Mouse (Mus musculus): ENCODE measurements around the gene Kcmf1. TPM values are rescaled to one million over a fixed set of nuclear protein-coding genes. Genes with fewer than 3 reads are reported as not detected.
A peak's percentile ranks its signal among the peaks of the same experiment; 100 is the strongest.

The Kcmf1 gene
- polyA plus RNA-seq, 1 experiment, result 110 TPM

GRCm38 (mm10) chr6:72840867-72841780 is 58.7 kb downstream of the Kcmf1 start:
- H3ac ChIP-seq (ENCODE audit: control insufficient read depth, insufficient read length), result no peak overlapping the region
- H3K4me3 ChIP-seq, result no peak overlapping the region
- TF ChIP-seq MYOD1 (IDR thresholded peaks at IDR 0.05; ENCODE audit: control insufficient read depth in 1 of 3, insufficient read length in 2 of 3, low read depth in 2 of 3), result no peak
- TF ChIP-seq POLR2AphosphoS2 (IDR thresholded peaks at IDR 0.05; ENCODE audit: insufficient read length, low read depth), result no peak
- no peak for TF ChIP-seq TCF3 (IDR thresholded peaks at IDR 0.05; ENCODE audit: insufficient read length, low read depth)
- no peak for TF ChIP-seq TCF12 (IDR thresholded peaks at IDR 0.05; ENCODE audit: insufficient read depth, poor library complexity, severe bottlenecking)
- no peak for TF ChIP-seq REST (IDR thresholded peaks at IDR 0.05; ENCODE audit: insufficient read depth, insufficient read length)
- TF ChIP-seq SRF (IDR thresholded peaks at IDR 0.05; ENCODE audit: control insufficient read depth, insufficient read length, low read depth), result no peak
- no peak for TF ChIP-seq POLR2A (IDR thresholded peaks at IDR 0.05; ENCODE audit: insufficient read length, low read depth)
- no peak for TF ChIP-seq MYOG (IDR thresholded peaks at IDR 0.05; ENCODE audit: control insufficient read depth in 1 of 3, insufficient read depth in 1 of 3, insufficient read length in 2 of 3, low read depth in 2 of 3)
- TF ChIP-seq CEBPB (IDR thresholded peaks at IDR 0.05; ENCODE audit: insufficient read depth, poor library complexity, severe bottlenecking), result no peak
- TF ChIP-seq E2F4 (IDR thresholded peaks at IDR 0.05; ENCODE audit: insufficient read depth), result no peak
- TF ChIP-seq MAX (IDR thresholded peaks at IDR 0.05; ENCODE audit: low read depth), result no peak
- TF ChIP-seq USF1 (IDR thresholded peaks at IDR 0.05; ENCODE audit: low read depth), result no peak
- H3K4me2 ChIP-seq (ENCODE audit: low read depth), result no peak overlapping the region
- H3K36me3 ChIP-seq (ENCODE audit: control insufficient read depth, insufficient read depth), result peaks cover 41% of the 10 kb centered on the region
- H3K79me2 ChIP-seq (ENCODE audit: control insufficient read depth, insufficient read depth), result no peaks in the 10 kb centered on the region
- no peaks in the 10 kb centered on the region for H3K27me3 ChIP-seq (ENCODE audit: control insufficient read depth, insufficient read depth, insufficient read length)

GRCm38 (mm10) chr6:72837756-72838155 is 62.0 kb downstream of the Kcmf1 start:
- Histone ChIP-seq H3K4me3 (no peak overlapping the region), H3ac (ENCODE audit: control insufficient read depth, insufficient read length) (no peak overlapping the region), H3K36me3 (ENCODE audit: control insufficient read depth, insufficient read depth) (peaks cover 20% of the 10 kb centered on the region), H3K27me3 (ENCODE audit: control insufficient read depth, insufficient read depth, insufficient read length) (no peaks in the 10 kb centered on the region), H3K4me2 (ENCODE audit: low read depth) (no peak overlapping the region), H3K79me2 (ENCODE audit: control insufficient read depth, insufficient read depth) (no peaks in the 10 kb centered on the region)
- TF ChIP-seq TCF12 (IDR thresholded peaks at IDR 0.05; ENCODE audit: insufficient read depth, poor library complexity, severe bottlenecking) (no peak), SRF (IDR thresholded peaks at IDR 0.05; ENCODE audit: control insufficient read depth, insufficient read length, low read depth) (no peak), MAX (IDR thresholded peaks at IDR 0.05; ENCODE audit: low read depth) (no peak), MYOG (IDR thresholded peaks at IDR 0.05; ENCODE audit: control insufficient read depth in 1 of 3, insufficient read depth in 1 of 3, insufficient read length in 2 of 3, low read depth in 2 of 3) (no peak), E2F4 (IDR thresholded peaks at IDR 0.05; ENCODE audit: insufficient read depth) (no peak), TCF3 (IDR thresholded peaks at IDR 0.05; ENCODE audit: insufficient read length, low read depth) (no peak), REST (IDR thresholded peaks at IDR 0.05; ENCODE audit: insufficient read depth, insufficient read length) (no peak), POLR2AphosphoS2 (IDR thresholded peaks at IDR 0.05; ENCODE audit: insufficient read length, low read depth) (no peak), MYOD1 (IDR thresholded peaks at IDR 0.05; ENCODE audit: control insufficient read depth in 1 of 3, insufficient read length in 2 of 3, low read depth in 2 of 3) (no peak), POLR2A (IDR thresholded peaks at IDR 0.05; ENCODE audit: insufficient read length, low read depth) (no peak), USF1 (IDR thresholded peaks at IDR 0.05; ENCODE audit: low read depth) (no peak), CEBPB (IDR thresholded peaks at IDR 0.05; ENCODE audit: insufficient read depth, poor library complexity, severe bottlenecking) (no peak)

GRCm38 (mm10) chr6:72834518-72834917 is 65.3 kb downstream of the Kcmf1 start:
- peak; percentile 35 to 85 (median 81) for TF ChIP-seq MYOD1 (IDR thresholded peaks at IDR 0.05; ENCODE audit: control insufficient read depth in 1 of 3, insufficient read length in 2 of 3, low read depth in 2 of 3)
- TF ChIP-seq TCF12 (IDR thresholded peaks at IDR 0.05; ENCODE audit: insufficient read depth, poor library complexity, severe bottlenecking), result no peak
- Histone ChIP-seq H3K36me3 (ENCODE audit: control insufficient read depth, insufficient read depth) (peaks cover 6% of the 10 kb centered on the region), H3K4me2 (ENCODE audit: low read depth) (no peak overlapping the region), H3K79me2 (ENCODE audit: control insufficient read depth, insufficient read depth) (no peaks in the 10 kb centered on the region), H3K4me3 (no peak overlapping the region), H3K27me3 (ENCODE audit: control insufficient read depth, insufficient read depth, insufficient read length) (no peaks in the 10 kb centered on the region), H3ac (ENCODE audit: control insufficient read depth, insufficient read length) (no peak overlapping the region)

DNA sequence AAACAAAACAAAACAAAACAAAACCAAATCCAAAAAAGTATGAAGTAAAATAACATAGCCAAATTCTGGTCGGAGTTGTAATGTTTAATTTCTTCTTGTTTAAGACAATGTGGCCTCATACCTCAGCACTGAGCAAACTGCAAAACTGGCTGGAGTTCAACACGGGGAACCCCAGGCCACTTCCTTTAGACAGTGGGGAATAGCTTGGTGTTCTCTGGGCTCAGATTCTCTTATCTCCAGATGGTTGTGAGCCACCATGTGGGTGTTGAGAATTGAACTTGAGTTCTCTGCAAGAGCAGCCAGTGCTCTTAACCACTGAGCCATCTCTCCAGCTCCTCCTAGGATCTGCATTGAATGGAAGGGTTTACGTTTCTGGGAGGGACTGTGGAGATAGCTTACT is 67.9 kb downstream of the Kcmf1 start:
- H3K27me3 ChIP-seq (ENCODE audit: control insufficient read depth, insufficient read depth, insufficient read length), result no peaks in the 10 kb centered on the region
- H3ac ChIP-seq (ENCODE audit: control insufficient read depth, insufficient read length), result no peak overlapping the region
- H3K4me3 ChIP-seq, result no peak overlapping the region
- H3K36me3 ChIP-seq (ENCODE audit: control insufficient read depth, insufficient read depth), result no peaks in the 10 kb centered on the region
- no peak overlapping the region for H3K4me2 ChIP-seq (ENCODE audit: low read depth)
- TF ChIP-seq REST (IDR thresholded peaks at IDR 0.05; ENCODE audit: insufficient read depth, insufficient read length) (no peak), MYOD1 (IDR thresholded peaks at IDR 0.05; ENCODE audit: control insufficient read depth in 1 of 3, insufficient read length in 2 of 3, low read depth in 2 of 3) (no peak)
- H3K79me2 ChIP-seq (ENCODE audit: control insufficient read depth, insufficient read depth), result no peaks in the 10 kb centered on the region

DNA sequence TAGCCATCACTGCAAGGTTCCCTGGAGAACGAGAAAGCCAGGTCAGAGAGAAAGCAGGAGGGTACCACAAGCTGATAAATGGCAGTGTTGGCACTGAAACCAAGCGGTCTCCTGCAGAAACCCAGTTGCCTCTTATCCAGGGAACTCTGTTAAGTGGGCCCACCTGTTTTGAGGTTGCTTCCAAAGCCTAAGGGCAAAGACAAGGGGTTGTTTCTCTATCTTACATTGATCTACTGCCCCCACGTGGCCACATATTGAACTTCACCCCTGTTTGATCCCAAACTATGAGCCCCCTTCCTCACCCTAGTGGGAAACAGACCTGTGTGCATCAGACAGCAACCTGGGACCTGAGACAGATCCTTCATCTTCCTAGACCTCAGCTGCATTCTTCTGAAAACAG is 68.5 kb downstream of the Kcmf1 start:
- no peak overlapping the region for H3ac ChIP-seq (ENCODE audit: control insufficient read depth, insufficient read length)
- no peaks in the 10 kb centered on the region for H3K79me2 ChIP-seq (ENCODE audit: control insufficient read depth, insufficient read depth)
- H3K4me2 ChIP-seq (ENCODE audit: low read depth), result no peak overlapping the region
- TF ChIP-seq POLR2A (IDR thresholded peaks at IDR 0.05; ENCODE audit: insufficient read length, low read depth) (no peak), MYOD1 (IDR thresholded peaks at IDR 0.05; ENCODE audit: control insufficient read depth in 1 of 3, insufficient read length in 2 of 3, low read depth in 2 of 3) (peak in 1 of 3 experiments; percentile 15)
- H3K27me3 ChIP-seq (ENCODE audit: control insufficient read depth, insufficient read depth, insufficient read length), result no peaks in the 10 kb centered on the region
- H3K4me3 ChIP-seq, result no peak overlapping the region
- no peaks in the 10 kb centered on the region for H3K36me3 ChIP-seq (ENCODE audit: control insufficient read depth, insufficient read depth)
